Mouse (Mus musculus) A20 (cell line): ENCODE results near the gene Ankrd52.

Experiments used
- DNase-seq: peaks from one replicate; pipeline ENCODE4 v3.0.0-alpha.2; 2011; ENCODE audit warnings: low read depth, low spot score

Ankrd52 gene

DNA sequence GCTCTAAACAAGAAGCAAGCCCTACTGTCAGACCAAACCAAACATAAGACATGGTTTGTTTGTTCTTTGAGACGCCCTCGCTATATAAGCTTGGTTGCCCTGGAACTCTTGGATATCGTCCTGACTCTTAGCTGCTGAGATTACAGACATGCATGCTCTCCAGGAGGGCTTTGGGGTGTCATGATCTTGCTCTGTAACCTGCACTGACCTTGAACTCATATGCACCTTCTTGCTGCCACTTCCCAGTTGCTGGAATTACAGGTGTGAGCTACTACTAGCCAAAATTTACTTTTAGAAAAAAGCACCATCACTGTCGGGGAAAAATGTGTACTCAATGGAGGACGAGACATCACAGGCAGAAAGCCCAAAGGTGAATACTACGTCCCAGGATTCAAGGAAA lies 7.3 kb upstream of the Ankrd52 start:
- no peak for DNase-seq

DNA sequence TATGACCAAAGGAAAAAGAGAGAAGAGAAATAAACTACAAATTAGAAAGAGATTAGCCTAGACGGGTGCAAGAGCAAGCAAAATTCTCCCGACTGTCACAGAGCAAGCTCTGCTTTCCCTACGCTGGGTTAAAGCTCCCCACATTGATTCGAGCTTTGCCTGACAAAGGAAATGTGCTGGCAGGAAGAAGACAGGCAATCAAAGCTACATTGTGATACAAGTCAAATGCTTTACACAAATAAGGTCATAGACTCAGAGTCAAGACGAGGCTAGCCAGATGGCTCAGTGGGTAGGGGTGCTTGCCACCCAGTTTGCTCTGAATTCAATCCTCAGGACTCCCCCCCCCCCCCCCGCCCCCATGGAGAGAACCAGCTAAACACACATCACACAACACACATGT lies 6.9 kb upstream of the Ankrd52 start:
- no peak for DNase-seq

DNA sequence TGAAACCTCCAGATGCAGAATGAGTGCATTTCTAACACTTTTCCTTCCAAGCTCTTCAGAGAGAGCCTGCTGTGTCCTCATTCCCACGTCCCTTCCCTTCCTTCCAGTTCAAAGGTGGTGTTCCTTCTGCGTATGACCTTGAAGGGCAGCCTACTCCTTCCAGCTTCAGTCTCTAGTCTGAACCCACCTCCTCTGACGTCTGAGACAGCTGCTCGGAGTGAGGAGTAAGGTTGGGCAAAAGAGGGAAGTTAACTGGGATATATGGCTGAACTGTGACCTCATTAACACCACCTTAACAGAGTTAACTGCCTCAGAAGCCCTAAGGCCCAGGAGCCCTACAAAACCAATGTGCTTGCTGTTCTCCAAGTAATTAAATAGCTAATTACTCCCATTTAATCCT lies 6.3 kb upstream of the Ankrd52 start:
- DNase-seq = no peak

DNA sequence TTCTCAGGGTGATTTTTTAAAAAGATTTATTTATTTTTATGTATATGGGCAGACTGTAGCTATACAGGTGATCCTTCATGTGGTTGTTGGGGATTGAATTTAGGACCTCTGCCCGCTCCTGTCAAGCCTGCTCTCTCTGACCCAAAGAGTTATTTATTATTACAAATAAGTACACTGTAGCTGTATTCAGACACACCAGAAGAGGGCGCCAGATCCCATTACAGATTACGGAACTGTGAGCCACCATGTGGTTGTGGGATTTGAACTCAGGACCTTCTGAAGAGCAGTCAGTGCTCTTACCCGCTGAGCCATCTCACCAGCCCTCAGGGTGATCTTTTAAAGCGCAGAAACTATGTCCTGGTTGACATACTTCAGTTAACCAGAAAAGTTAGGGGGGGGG lies 4.8 kb upstream of the Ankrd52 start:
- peak; percentile 34 for DNase-seq

DNA sequence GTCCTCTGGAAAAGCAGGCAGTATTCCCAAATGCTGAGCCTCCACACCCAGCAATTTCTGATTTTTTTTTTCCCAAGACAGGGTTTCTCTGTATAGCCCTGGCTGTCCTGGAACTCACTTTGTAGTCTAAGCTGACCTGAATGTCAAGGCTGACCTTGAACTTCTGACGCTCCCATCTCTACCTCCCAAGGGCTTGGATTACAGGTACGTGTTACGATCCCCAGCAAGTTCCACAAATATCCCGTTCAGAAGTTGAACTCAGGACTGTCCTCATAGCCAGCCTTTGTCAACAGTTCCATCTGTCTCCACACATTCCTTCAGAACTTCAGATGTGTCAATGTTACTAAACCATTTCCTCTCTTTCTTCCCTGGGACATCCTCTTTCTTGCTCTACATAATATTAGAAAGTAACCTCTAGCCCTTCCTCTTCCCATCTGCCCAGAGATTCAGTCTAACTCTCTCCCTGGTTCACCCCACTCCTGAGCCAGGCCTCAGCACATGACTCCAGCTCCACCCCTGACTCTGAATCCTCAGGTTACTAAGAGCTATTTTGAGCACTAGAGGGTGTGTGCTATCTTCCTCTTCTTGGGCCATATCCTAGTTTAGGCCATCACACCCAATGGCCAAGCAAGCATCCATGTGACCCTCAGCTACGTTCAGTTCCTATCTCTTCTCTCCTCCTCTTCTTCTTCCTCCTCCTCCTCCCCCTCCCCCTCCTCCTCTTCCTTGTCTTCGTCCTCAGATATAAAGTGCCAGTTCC lies 3.7 kb upstream of the Ankrd52 start:
- no peak for DNase-seq

DNA sequence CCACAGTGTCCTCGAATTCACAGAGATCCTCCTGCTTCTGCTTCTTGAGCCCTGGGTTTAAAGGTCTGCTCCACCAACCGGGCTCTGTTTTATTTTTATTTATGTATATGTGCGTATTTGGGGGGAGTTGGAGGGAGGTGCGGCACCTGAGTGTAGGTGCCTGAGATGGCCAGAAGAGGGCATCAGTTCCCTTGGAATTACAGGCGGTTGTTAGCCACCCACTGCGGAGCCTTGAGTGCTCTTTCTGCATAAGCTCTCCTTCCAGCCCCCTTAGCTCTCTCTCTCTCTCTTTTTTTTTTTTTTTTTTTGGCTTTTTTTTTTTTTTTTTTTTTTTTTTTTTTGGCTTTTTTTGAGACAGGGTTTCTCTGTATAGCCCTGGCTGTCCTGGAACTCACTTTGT lies 2.5 kb upstream of the Ankrd52 start:
- peak; percentile 82 for DNase-seq

DNA sequence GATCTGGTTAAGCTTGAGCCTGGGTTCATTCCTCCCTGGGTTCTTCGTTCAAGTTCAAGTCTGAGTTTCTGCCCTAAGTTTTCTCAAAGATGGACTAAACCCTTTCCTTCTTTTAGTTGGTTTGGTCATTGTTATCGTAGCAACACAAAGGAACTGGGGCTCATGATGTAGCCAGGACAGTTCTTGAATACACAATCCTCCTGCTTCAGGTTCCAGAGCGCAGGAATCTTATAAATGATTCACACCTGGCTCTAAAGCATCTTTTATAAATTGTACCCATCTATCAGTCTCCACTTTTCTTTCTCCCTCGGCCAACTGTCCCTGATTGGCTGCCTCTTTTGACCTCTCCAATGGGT lies 838 bp upstream of the Ankrd52 start:
- DNase-seq = no peak

DNA sequence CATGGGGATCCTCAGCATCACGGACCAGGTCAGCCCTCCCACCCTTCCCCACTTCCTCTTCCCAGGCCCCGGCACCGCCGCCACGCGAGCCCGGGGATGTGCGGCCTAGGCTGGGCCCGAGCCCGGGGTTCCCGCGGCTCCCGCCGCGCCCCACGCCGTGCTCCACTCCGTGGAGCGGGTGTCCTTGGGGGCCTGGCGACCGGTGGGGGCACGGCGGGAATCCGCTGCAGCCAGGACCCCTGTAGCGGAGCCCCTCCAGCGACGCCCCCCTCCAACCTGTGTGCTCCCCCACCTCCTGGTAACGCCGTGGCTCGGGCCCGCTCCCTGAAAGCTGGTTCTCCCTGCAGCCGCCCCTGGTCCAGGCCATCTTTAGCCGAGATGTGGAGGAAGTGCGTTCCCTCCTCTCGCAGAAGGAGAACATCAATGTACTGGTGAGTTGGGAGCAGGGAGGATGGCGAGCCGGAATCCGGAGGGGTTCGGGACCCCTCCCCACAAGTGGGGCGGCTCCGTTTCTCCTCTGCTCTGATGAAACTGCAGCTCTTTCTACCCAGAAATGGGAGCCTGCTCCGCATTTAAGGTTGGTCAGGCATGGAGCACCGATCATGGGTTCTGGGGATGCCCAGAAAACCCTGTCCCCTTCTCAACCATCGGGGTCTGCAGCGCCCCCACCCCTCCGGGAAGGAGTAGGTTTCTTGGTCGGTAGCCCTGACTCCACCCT lies 466 bp downstream of the Ankrd52 start:
- peak; percentile 51 for DNase-seq

DNA sequence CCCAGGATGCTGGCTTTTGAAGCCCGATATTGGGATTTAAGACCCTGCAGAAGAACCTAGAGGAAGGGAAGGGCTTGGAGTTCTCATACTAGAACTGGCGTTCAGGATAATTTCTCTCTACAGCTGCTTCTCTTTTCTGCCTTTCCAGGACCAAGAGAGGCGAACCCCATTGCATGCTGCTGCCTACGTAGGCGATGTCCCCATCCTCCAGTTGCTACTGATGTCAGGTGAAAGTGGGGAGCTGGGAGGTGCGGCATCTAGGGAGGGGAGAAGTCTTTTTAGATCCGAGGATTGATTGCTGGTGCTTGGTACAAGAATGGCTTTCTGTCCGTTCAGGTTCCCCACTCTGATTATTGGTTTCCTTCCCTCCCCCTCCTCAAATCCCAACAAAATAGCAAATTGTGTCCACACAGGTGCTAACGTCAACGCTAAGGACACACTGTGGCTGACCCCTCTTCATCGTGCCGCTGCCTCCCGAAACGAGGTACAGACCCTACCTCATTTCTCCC lies 1.1 kb downstream of the Ankrd52 start:
- no peak for DNase-seq

DNA sequence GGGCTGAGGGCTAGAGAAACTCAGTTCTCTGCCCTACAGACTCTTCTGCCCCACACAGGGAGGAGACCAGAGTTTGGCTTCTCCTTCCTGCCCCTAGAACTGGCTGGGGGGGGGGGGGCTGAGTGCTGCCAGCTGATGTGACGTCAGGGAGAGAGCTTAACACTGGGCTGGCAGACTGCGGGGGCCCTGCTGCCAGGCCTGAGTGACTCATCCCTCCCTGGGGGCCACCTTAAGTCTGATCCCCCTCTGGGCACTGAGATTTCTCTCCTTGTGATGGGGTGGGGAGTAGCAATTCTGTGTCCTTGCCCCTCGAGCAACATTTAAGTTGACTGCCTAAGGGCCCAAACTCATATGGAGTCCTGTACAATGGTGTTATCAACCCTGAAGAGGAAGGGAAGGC lies 1.5 kb downstream of the Ankrd52 start:
- no peak for DNase-seq

DNA sequence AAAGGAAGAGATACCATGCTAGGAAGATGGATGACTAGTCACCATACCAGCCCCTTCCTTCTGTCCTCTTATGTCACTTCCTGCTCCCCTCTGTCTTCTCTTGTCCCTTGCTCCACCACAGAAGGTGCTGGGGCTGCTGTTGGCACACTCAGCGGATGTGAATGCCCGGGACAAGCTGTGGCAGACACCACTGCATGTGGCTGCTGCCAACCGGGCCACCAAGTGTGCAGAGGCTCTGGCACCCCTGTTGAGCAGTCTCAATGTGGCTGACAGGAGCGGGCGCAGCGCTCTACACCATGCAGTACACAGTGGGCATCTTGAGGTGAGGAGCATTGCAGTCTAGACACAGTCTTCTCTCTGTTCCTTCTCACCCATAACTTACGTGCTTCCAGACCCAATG lies 2.3 kb downstream of the Ankrd52 start:
- no peak for DNase-seq

DNA sequence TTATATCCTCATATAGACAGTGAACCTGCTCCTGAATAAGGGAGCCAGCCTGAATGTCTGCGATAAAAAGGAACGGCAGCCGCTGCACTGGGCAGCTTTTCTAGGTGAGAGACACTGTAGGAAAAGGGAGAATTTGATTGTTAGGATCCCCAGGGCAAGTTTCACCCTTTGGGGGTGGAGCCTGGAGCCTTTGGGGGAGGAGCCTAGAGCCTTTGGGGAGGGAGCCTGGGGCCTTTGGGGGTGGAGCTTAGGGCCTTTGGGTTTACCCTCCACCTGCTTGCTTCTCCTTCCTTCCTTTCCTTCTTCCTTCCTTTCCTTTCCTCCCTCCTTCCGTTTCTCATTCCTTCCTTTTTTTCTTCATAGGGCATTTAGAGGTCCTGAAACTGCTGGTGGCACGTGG lies 3.6 kb downstream of the Ankrd52 start:
- peak; percentile 40 for DNase-seq

DNA sequence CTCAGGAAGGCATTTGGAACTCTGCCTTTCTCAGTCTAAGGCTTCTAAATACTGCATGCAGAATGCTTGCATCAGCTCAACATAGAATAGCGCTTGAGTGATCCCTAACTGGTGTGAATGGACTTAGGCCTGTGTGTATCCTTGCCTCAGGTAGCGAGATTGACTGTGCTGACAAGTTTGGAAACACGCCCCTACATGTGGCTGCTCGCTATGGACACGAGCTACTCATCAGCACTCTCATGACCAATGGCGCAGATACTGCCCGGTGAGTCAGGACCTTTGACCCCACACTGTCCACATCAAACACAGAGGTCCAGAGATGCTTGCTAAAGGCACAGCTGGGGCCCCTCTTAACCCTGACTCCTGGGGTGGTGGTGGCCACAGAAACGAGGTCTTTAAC lies 5.6 kb downstream of the Ankrd52 start:
- no peak for DNase-seq

DNA sequence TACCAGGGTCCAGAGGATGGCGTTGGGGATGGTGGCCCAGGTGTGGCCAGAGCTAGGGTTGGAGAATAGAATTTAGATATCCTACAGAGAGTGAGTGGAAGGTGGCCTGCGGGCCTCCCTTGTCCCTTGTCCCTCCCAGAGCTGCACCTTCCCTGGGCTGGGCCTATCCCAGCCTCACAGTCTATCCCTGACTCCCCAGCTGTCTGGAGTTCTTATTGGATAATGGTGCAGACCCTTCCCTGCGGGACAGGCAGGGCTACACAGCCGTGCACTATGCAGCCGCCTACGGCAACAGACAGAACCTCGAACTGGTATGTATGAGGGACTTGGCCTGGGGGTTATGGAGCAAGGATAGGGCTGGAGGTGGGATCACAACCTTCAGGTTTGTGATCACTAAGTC lies 9.0 kb downstream of the Ankrd52 start:
- DNase-seq = no peak

DNA sequence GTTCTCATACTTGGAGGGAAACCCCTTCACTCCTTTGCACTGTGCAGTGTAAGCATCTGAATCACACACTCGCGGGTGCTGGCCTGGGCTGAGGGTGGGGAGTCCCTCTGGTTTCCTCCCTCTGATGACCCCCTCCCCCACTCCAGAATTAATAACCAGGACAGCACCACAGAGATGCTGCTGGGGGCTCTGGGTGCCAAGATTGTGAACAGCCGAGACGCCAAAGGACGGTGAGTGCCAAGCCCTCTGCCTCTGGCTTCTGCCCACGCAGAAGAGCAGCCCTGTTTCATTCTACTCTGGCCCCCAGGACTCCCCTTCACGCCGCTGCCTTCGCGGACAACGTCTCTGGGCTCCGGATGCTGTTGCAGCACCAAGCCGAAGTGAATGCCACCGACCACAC lies 12.0 kb downstream of the Ankrd52 start:
- no peak for DNase-seq

DNA sequence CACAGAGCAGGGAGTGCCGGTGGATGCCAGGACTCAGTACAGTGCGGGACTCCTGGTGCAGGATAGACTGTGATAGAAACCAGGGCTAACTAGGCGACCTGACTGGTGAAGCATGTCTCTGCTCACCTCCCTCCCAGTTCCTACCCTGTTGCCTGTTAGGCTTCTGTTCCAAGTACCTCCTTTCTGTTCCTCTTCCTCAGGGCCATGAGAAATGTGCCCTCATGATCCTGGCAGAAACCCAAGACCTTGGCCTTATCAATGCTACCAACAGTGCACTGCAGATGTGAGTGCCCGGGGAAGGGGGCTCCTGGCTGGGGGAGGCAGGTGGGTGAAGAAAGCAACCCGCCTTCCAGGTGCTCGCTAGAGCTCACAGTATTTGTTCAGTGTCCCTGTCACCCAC lies 12.7 kb downstream of the Ankrd52 start:
- DNase-seq = no peak

DNA sequence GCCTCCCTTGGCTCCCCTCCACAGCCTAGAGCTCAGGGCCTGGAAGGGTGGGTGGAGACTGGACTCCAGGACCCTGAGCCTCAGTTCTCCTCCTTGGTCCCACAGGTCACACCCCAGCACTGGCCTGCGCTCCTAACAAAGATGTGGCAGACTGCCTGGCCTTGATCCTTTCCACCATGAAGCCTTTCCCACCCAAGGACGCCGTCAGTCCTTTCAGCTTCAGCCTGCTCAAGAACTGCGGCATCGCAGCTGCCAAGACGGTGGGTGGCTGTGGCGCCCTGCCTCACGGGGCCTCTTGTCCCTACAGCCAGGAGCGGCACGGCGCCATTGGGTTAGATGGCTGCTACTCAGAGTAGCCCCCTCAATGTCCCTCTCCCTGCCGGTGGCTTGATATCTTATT lies 13.5 kb downstream of the Ankrd52 start:
- DNase-seq = no peak

DNA sequence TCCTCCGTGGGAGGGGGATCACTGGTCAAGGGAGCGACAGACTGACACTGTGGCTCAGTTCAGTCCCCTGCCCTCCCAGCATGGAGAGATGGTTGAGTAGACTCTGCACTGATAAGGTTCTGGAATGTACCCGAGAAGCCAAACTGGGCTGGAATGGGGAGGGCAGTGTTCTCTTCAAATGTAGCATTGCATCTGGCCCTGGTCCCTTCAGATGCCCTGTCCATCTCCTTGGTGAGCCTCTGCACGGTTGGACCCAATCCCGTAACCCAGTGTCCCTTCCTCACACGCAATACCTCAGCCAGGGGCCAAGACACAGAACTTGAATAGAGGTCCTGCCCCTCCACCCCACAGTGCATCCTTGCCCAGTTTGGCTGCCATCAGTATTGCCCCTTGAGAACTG lies 14.9 kb downstream of the Ankrd52 start:
- no peak for DNase-seq

DNA sequence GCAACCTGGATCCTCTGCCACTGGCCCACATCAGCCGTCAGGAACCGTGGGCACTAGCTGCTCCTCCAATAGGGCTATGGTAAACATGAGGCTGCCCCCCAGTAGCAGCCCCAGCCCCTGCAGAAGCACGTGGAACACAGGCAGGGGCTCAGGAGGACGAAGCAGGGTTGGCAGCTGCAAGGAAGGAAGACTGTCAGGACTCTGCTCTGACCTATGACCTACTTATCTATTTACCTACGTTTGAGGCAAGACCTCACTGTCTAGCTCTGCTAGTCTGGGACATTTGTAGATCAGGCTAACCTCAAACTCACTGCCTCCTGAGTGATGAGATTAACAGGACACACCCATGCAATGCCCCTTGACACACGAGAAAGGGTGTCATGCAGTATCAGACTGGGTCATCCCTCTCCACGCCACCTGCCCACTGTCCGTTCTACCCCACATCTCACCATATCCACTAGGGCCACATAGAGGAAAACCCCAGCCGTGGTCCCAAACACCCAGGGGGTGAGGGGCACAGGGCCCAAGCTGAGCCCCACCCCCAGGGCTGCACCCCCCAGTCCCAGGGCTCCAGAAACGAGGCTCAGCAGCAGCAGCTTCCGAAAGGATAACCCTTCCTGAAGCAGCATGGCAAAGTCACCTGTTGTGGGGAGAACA lies 19.2 kb downstream of the Ankrd52 start:
- no peak for DNase-seq

DNA sequence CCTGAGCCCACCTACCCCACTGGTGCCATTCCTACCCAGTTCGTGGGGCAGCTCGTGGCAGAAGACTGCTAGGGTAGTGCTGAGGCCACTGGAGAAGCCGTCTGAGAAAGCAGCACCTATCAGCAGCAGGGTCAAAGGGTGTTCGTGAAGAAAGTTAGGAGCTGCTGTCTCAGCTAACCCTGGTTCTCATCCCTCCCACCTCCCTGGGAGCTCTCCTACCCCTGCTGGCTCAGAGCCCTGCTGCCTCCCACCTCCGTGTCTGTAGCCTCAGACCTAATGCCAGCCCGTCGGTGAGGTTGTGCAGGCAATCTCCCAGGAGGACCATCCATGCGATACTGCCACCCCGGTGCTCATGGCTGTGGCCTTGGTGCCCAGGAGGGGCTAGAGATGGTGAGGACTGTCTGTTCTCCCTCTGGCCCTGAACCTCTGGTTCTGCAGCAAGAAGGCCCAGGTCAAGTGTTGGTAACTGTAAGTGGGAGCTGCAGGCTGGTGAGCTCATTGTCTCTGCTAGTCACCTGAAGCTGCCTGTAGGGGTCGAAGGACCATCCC lies 19.9 kb downstream of the Ankrd52 start:
- no peak for DNase-seq

DNA sequence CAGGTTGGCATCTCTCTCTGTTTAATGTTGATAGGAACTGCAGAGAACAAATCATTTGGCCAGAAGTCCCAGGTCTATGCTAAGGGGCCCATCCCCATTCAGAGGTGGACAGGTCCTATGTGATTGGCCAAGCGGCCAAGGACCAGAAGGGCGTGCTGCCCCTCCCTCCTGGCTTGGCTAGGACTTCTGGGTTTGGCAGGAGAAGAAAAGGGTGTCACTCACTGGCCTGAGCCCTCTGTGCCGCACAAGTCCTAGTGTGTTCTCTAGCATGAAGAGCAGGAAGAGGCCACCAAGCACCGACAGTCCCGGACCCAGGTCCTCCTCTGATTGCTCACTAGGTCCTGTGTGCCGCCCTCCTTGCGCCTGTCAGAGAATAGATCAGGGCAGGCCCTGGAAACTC lies 20.6 kb downstream of the Ankrd52 start:
- DNase-seq = no peak

DNA sequence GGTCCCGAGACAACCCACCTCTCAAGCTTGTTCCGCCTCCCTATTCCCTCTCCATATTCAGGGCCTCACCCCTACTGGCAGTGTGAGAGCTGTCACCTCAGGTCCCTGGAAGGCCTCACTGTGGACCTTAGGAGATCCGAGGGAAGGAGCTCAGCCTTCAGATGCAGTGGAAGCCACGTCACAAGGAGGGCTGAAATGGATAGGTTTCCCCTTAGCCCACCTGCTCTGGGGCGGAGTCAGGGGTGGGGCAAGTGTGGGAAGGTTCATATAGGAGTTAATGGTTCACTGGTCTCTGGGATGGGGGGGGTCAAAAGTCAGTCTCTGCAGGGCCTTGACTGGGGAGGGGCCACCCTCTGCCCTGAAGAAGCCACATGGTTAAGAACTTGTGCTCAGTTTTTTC lies 23.4 kb downstream of the Ankrd52 start:
- DNase-seq = no peak

DNA sequence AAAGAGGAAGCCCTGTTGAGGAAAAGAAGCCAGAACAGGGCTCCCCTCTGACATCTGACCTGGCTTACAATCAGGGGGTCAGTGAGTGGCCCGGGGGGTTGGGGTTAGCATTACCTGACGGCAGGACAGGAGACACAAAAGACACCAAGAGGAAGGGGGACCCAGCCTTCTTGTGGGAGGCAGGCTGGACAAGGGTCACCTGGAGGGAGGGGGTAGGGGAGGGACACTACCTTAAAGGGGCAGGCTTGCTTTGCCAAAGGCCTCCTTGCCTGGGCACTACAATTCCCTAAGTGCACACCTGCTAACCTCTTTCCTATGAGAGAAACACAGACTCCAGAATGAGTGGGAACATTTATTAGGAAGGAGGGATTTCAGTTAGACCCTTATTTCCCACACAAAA lies 24.1 kb downstream of the Ankrd52 start, which contains the start of gene Slc39a5:
Gene Slc39a5, minus strand, starts transcription at position 174 of the 400 bp plus-strand sequence.
- DNase-seq = no peak
